Mouse (Mus musculus) heart, postnatal 0 days (tissue): Measurements from ENCODE around the gene Cct3.

Experiments used
- CTCF ChIP-seq: IDR thresholded peaks from 2 replicates; pipeline ENCODE4 v1.5.1; 2016; ENCODE audit warnings: antibody characterized with exemption, control low read depth, low read depth
- EP300 ChIP-seq: IDR thresholded peaks from 2 replicates; pipeline ENCODE4 v1.6.1; 2016; ENCODE audit warnings: antibody characterized with exemption, low read depth

GRCm38 (mm10) chr3:88337367-88338020 lies 40.6 kb downstream of the Cct3 start:
- no peak for TF ChIP-seq CTCF
- no peak for TF ChIP-seq EP300
